Comparison of ENCODE assay signal across 29 mouse cellular contexts in genomic region chr6:112720409-112721080, GRCm38 (mm10). TPM values are rescaled to one million over a fixed set of nuclear protein-coding genes. Genes with fewer than 3 reads are reported as not detected.
DNase-seq lines count a peak whose midpoint lies in the region; ATAC-seq and TF ChIP-seq lines count a peak whose summit lies in the region.
"Had no signal": no experiment of that assay in that cellular context is flagged by ENCODE, and none has a peak within 500 bp of the region (broad histone marks: within the 10 kb centered on the region; RNA-seq: fewer than 3 reads in every experiment).

No protein-coding gene starts in this region.

- intact Hi-C loops in left cerebral cortex, adult 2 months (cut with DNase I) = no loop called here

- H3K36me3 ChIP-seq in hindbrain, embryonic 11.5 days (ENCODE audit: control insufficient read depth, insufficient read depth, low read length) = peaks cover 10% of the 10 kb centered on the region; the same call in 1 of the 2 replicates
- peaks cover 74% of the 10 kb centered on the region for H3K36me3 ChIP-seq in hindbrain, embryonic 10.5 days
- peaks cover 23% of the 10 kb centered on the region for H3K36me3 ChIP-seq in hindbrain, embryonic 15.5 days
- H3K36me3 ChIP-seq: heart, embryonic 13.5 days; intestine, embryonic 15.5 days; liver, embryonic 12.5 days; stomach, embryonic 15.5 days had no signal

- no peaks in the 10 kb centered on the region for H3K4me1 ChIP-seq in hindbrain, embryonic 11.5 days (replicated peaks; ENCODE audit: control insufficient read depth, insufficient read depth, low read length)
- peaks cover 15% of the 10 kb centered on the region; the same call in 1 of the 2 replicates for H3K4me1 ChIP-seq in hindbrain, embryonic 10.5 days (replicated peaks)
- H3K4me1 ChIP-seq in hindbrain, embryonic 15.5 days (replicated peaks) = no peaks in the 10 kb centered on the region
- H3K4me1 ChIP-seq: embryonic facial prominence, embryonic 13.5 days; heart, embryonic 13.5 days; intestine, embryonic 15.5 days; liver, embryonic 12.5 days; neural tube, embryonic 12.5 days; stomach, embryonic 15.5 days had no signal

- DNase-seq in hindbrain, embryonic 11.5 days (ENCODE audit: low spot score) = no peak
- DNase-seq in hindbrain, embryonic 10.5 days (ENCODE audit: low spot score) = no peak
- no peak for DNase-seq in left cerebral cortex, adult 2 months (ENCODE audit: extremely low spot score in 1 of 2, low spot score in 2 of 2)
- no peak for DNase-seq in left cerebral cortex, adult 9 months (ENCODE audit: low spot score in 2 of 2)
- peak; percentile 61 for DNase-seq in brain, adult 2 months (ENCODE audit: low read depth, low spot score)
- no peak for DNase-seq in right cerebral cortex, postnatal 14 days
- DNase-seq in frontal cortex, adult 2 months (ENCODE audit: extremely low spot score in 1 of 2, low spot score in 1 of 2) = no peak
- DNase-seq: adrenal gland, postnatal 14 days; cerebellum, adult 18-20 months; cerebellum, postnatal 10 days; heart, adult 2 months; heart, postnatal 10 days; kidney, adult 8-10 months; kidney, postnatal 4 days; left cerebral cortex, postnatal 4 days; liver, postnatal 0 days; retina, postnatal 1 day had no signal

- H3K4me3 ChIP-seq in hindbrain, embryonic 11.5 days (ENCODE audit: low read depth, low read length) = no peak overlapping the region
- no peak overlapping the region for H3K4me3 ChIP-seq in hindbrain, embryonic 10.5 days
- no peak overlapping the region for H3K4me3 ChIP-seq in left cerebral cortex, adult 2 months
- no peak overlapping the region for H3K4me3 ChIP-seq in hindbrain, embryonic 15.5 days
- H3K4me3 ChIP-seq: embryonic facial prominence, embryonic 13.5 days; erythroblast, embryonic 14.5 days; heart, adult 2 months; heart, embryonic 13.5 days; intestine, embryonic 15.5 days; liver, embryonic 12.5 days; neural tube, embryonic 12.5 days; stomach, embryonic 15.5 days had no signal

- H3K4me2 ChIP-seq in hindbrain, embryonic 11.5 days (replicated peaks; ENCODE audit: low read depth, low read length) = no peak overlapping the region
- no peak overlapping the region for H3K4me2 ChIP-seq in hindbrain, embryonic 15.5 days
- H3K4me2 ChIP-seq: embryonic facial prominence, embryonic 13.5 days; heart, embryonic 13.5 days; intestine, embryonic 15.5 days; liver, embryonic 12.5 days; neural tube, embryonic 12.5 days; stomach, embryonic 15.5 days had no signal

- H3K9me3 ChIP-seq in hindbrain, embryonic 11.5 days (ENCODE audit: control insufficient read depth, low read length) = no peaks in the 10 kb centered on the region
- no peaks in the 10 kb centered on the region for H3K9me3 ChIP-seq in hindbrain, embryonic 10.5 days
- H3K9me3 ChIP-seq in hindbrain, embryonic 15.5 days = no peaks in the 10 kb centered on the region
- H3K9me3 ChIP-seq: embryonic facial prominence, embryonic 13.5 days; heart, embryonic 13.5 days; intestine, embryonic 15.5 days; liver, embryonic 12.5 days; neural tube, embryonic 12.5 days; stomach, embryonic 15.5 days had no signal

- no peak for TF ChIP-seq CTCF in left cerebral cortex, adult 2 months (IDR thresholded peaks at IDR 0.05)

- ATAC-seq in hindbrain, embryonic 11.5 days (ENCODE audit: low FRiP score) = no peak
- ATAC-seq in hindbrain, embryonic 15.5 days (ENCODE audit: low FRiP score, low read depth) = no peak
- ATAC-seq: CD4-positive, CD25-positive, alpha-beta regulatory T cell, adult 4 months; forebrain, embryonic 16.5 days; intestine, embryonic 15.5 days; liver, embryonic 12.5 days; liver, postnatal 0 days had no signal

- H3K9ac ChIP-seq in hindbrain, embryonic 11.5 days (ENCODE audit: low read depth, low read length) = no peak overlapping the region
- no peak overlapping the region for H3K9ac ChIP-seq in hindbrain, embryonic 15.5 days
- H3K9ac ChIP-seq: embryonic facial prominence, embryonic 13.5 days; heart, embryonic 13.5 days; intestine, embryonic 15.5 days; liver, embryonic 12.5 days; liver, postnatal 0 days; neural tube, embryonic 12.5 days; stomach, embryonic 15.5 days had no signal

- peak overlapping the region; percentile 37 for H3K27ac ChIP-seq in hindbrain, embryonic 11.5 days (ENCODE audit: low read depth, low read length)
- H3K27ac ChIP-seq in hindbrain, embryonic 10.5 days = no peak overlapping the region
- H3K27ac ChIP-seq in left cerebral cortex, adult 2 months = peak overlapping the region; percentile 53; the same call in 1 of the 2 replicates
- 0 out of 2 replicates have a peak overlapping the region, but pooled peaks have one; percentile 30 for H3K27ac ChIP-seq in hindbrain, embryonic 15.5 days (replicated peaks)
- H3K27ac ChIP-seq: embryonic facial prominence, embryonic 13.5 days; heart, adult 2 months; heart, embryonic 13.5 days; intestine, embryonic 15.5 days; kidney, postnatal 0 days; liver, embryonic 12.5 days; macrophage; neural tube, embryonic 12.5 days; stomach, embryonic 15.5 days had no signal

- 89% methylated on average over 5 of the region's 5 CpGs for WGBS in hindbrain, embryonic 11.5 days
- WGBS in hindbrain, embryonic 10.5 days = 94% methylated on average over 5 of the region's 5 CpGs
- 75% methylated on average over 5 of the region's 5 CpGs for WGBS in hindbrain, embryonic 15.5 days

- no peaks in the 10 kb centered on the region for H3K27me3 ChIP-seq in hindbrain, embryonic 11.5 days (ENCODE audit: control insufficient read depth, insufficient read depth, low read length)
- H3K27me3 ChIP-seq in hindbrain, embryonic 10.5 days (ENCODE audit: insufficient read depth, poor library complexity, severe bottlenecking) = no peaks in the 10 kb centered on the region
- no peaks in the 10 kb centered on the region for H3K27me3 ChIP-seq in hindbrain, embryonic 15.5 days
- H3K27me3 ChIP-seq: embryonic facial prominence, embryonic 13.5 days; heart, embryonic 13.5 days; intestine, embryonic 15.5 days; liver, embryonic 12.5 days; neural tube, embryonic 12.5 days; stomach, embryonic 15.5 days had no signal

RNA-seq across cellular contexts. Expression of gene Rad18, which starts 24.1 kb away (rescaled TPM):
- 36.1 and 37.0 TPM in 2 replicates for polyA plus RNA-seq in hindbrain, embryonic 11.5 days (2014; fragmentation: Nextera tagmentation; extraction: Ambion mirVana)
- polyA plus RNA-seq in hindbrain, embryonic 10.5 days (2016; fragmentation: Nextera tagmentation; extraction: Ambion mirVana) = 36.3 and 48.0 TPM in 2 replicates
- total RNA-seq in left cerebral cortex, adult 2 months (2021) = 1 to 10 TPM; 7.2 TPM
- 14.3 and 14.7 TPM in 2 replicates for polyA plus RNA-seq in hindbrain, embryonic 15.5 days (2015; fragmentation: Nextera tagmentation; extraction: Ambion mirVana)
- polyA plus RNA-seq in frontal cortex, adult 2 months (2012; rRNA removed) = 4.4 and 5.4 TPM in 2 replicates
